Mouse (Mus musculus) large intestine, adult 2 months (tissue): Measurements from ENCODE around the gene Ip6k3. TPM values are rescaled to one million over a fixed set of nuclear protein-coding genes. Genes with fewer than 3 reads are reported as not detected.

ENCODE experiments used
- DNase-seq: peaks from one replicate; pipeline ENCODE4 v3.0.0-alpha.2; 2012; ENCODE audit warnings: low read depth, low spot score
- WGBS: fragments of 180-500 bp; shearing (Covaris S2); methylation state at CpG from one replicate; pipeline ENCODE4 v1.1.7; 2018; 5-methylcytosine and 5-hydroxymethylcytosine counted together
- polyA plus RNA-seq: library from polyadenylated mRNA; depleted of rRNA; stranded (reverse); fragments of >200 nt; gene quantifications from 2 replicates; pipeline ENCODE4 v1.2.3, GENCODE M21; 2012

The Ip6k3 gene
- polyA plus RNA-seq, 1 experiment, result 0.09 TPM

GRCm38 (mm10) chr17:27129819-27130218 lies 37.8 kb downstream of the Ip6k3 start:
- no peak for DNase-seq
- WGBS, result 77% methylated on average over 7 of the region's 7 CpGs

GRCm38 (mm10) chr17:27129291-27129690 lies 38.3 kb downstream of the Ip6k3 start:
- 63% methylated on average over 13 of the region's 13 CpGs for WGBS
- DNase-seq, result no peak

GRCm38 (mm10) chr17:27128189-27128588 lies 39.4 kb downstream of the Ip6k3 start:
- 85% methylated on average over 5 of the region's 5 CpGs for WGBS
- no peak for DNase-seq

GRCm38 (mm10) chr17:27126974-27127373 lies 40.6 kb downstream of the Ip6k3 start:
- WGBS, result 72% methylated on average over 10 of the region's 10 CpGs
- DNase-seq, result no peak

- DNase-seq, result no peak
- 92% methylated on average over 11 of the region's 11 CpGs for WGBS
Observed at GRCm38 (mm10) chr17:27125669-27126202, 41.9 kb downstream of the Ip6k3 start.

GRCm38 (mm10) chr17:27125185-27125584 lies 42.4 kb downstream of the Ip6k3 start:
- WGBS, result 32% methylated on average over 12 of the region's 12 CpGs
- DNase-seq, result no peak

- WGBS, result 85% methylated on average over 7 of the region's 7 CpGs
- DNase-seq, result no peak
Observed at GRCm38 (mm10) chr17:27123813-27124375, 43.7 kb downstream of the Ip6k3 start.

GRCm38 (mm10) chr17:27123103-27123502 lies 44.5 kb downstream of the Ip6k3 start:
- no peak for DNase-seq
- 92% methylated on average over 2 of the region's 2 CpGs for WGBS

GRCm38 (mm10) chr17:27122701-27123100 lies 44.9 kb downstream of the Ip6k3 start:
- 78% methylated on average over 11 of the region's 11 CpGs for WGBS

GRCm38 (mm10) chr17:27121781-27122180 lies 45.8 kb downstream of the Ip6k3 start:
- WGBS, result 55% methylated on average over 7 of the region's 7 CpGs
- no peak for DNase-seq

More at GRCm38 (mm10) chr17:27122701-27123100, 44.9 kb downstream of the Ip6k3 start:
- DNase-seq, result no peak

GRCm38 (mm10) chr17:27121266-27121665 lies 46.3 kb downstream of the Ip6k3 start:
- 82% methylated on average over 14 of the region's 14 CpGs for WGBS
- no peak for DNase-seq

GRCm38 (mm10) chr17:27120561-27121024 lies 47.0 kb downstream of the Ip6k3 start:
- DNase-seq, result no peak
- 46% methylated on average over 18 of the region's 18 CpGs for WGBS

GRCm38 (mm10) chr17:27119954-27120353 lies 47.6 kb downstream of the Ip6k3 start:
- 70% methylated on average over 8 of the region's 8 CpGs for WGBS
- no peak for DNase-seq

- DNase-seq, result no peak
Observed at GRCm38 (mm10) chr17:27119540-27119895, 48.1 kb downstream of the Ip6k3 start.

GRCm38 (mm10) chr17:27118676-27119539 lies 48.7 kb downstream of the Ip6k3 start:
- 80% methylated on average over 25 of the region's 25 CpGs for WGBS
- DNase-seq, result no peak

More at GRCm38 (mm10) chr17:27119540-27119895, 48.1 kb downstream of the Ip6k3 start:
- WGBS, result 88% methylated on average over 4 of the region's 4 CpGs

- DNase-seq, result no peak
- WGBS, result 77% methylated on average over 7 of the region's 7 CpGs
Observed at GRCm38 (mm10) chr17:27110072-27110471, 57.5 kb downstream of the Ip6k3 start.

GRCm38 (mm10) chr17:27107936-27108335 lies 59.7 kb downstream of the Ip6k3 start:
- no peak for DNase-seq

GRCm38 (mm10) chr17:27106745-27107144 lies 60.9 kb downstream of the Ip6k3 start:
- WGBS, result 86% methylated on average over 9 of the region's 9 CpGs
- DNase-seq, result no peak

More at GRCm38 (mm10) chr17:27107936-27108335, 59.7 kb downstream of the Ip6k3 start:
- WGBS, result 75% methylated on average over 6 of the region's 6 CpGs

- DNase-seq, result no peak
- WGBS, result 60% methylated on average over 13 of the region's 18 CpGs
Observed at GRCm38 (mm10) chr17:27105698-27106470, 61.7 kb downstream of the Ip6k3 start.

GRCm38 (mm10) chr17:27101675-27102074 lies 65.9 kb downstream of the Ip6k3 start:
- no peak for DNase-seq
- WGBS, result 84% methylated on average over 5 of the region's 5 CpGs
